Mouse (Mus musculus) ES-Bruce4 (cell line): Measurements from ENCODE around the gene Fam241b.

Source experiments
- CTCF ChIP-seq: IDR thresholded peaks from one replicate; pipeline ENCODE4 v1.8.1; 2011; ENCODE audit warnings: low read depth, low read length
- EP300 ChIP-seq: IDR thresholded peaks from 2 replicates; pipeline ENCODE4 v1.6.1; 2011; ENCODE audit warnings: low read depth, low read length; ENCODE audit not compliant: insufficient read depth
- POLR2A ChIP-seq: IDR thresholded peaks from one replicate; pipeline ENCODE4 v1.8.1; 2011; ENCODE audit warnings: low read length; ENCODE audit not compliant: insufficient read depth

- no peak for TF ChIP-seq CTCF
- TF ChIP-seq POLR2A = no peak
- TF ChIP-seq EP300 = no peak
Measured at GRCm38 (mm10) chr10:62060224-62060913, 83.4 kb downstream of the Fam241b start.
